Mouse (Mus musculus) cerebral cortex, adult 2 months (tissue): ENCODE results near the gene Fbrs.

ENCODE experiments used
- WGBS: fragments of 180-500 bp; shearing (Covaris S2); methylation state at CpG from one replicate; pipeline ENCODE4 v1.1.7; 2018; 5-methylcytosine and 5-hydroxymethylcytosine counted together

Fbrs gene

GRCm38 (mm10) chr7:127476336-127476735 is 2.7 kb upstream of the Fbrs start:
- 92% methylated on average over 11 of the region's 11 CpGs for WGBS

GRCm38 (mm10) chr7:127476855-127477254 is 2.1 kb upstream of the Fbrs start:
- WGBS, result 77% methylated on average over 4 of the region's 4 CpGs

DNA sequence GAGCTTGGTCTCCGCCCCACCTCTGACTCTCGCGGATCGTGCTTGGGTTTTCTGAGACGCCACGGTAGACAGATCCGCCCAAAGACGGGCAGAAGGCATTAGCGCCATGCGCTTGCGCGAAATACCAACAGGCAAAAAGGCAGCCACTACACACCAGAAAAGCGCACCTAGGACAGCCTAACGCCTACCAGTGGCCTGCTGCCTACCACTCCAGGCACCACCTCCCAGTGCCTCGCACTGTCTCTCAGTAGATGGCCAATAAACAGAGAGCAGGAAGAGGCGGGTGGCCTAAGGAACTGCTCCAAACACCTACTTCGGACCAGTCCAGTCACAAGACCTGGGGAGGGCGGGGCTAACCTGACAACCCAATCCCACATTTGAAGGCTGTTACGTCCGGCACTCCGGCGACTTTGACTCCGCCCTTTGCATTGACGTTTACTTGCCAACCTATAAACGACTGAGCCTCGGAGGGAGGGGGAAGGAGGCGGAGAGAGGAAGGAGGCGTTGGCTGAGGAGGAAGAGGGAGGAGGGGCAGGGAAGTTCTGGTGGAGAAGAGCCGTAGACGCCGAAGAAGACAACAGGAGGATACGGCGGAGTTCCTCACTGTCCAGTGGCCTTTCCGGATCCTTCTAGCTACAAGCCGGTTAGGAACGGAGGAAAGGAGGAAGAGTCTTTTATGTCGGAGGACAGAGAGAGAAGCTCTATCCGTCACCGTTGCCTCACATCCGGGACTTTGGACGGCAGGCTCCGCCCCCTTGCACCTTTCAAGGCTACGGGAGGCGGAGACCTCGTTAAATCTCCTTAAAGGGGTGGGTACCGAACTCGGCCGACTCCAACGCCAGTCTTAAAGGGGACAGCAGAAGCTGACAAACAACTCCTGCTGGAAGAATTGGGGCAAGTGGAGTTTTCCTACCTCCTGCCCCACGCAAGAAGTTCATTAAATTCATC is 1.0 kb upstream of the Fbrs start:
- under 1% methylated on average over 50 of the region's 50 CpGs for WGBS

GRCm38 (mm10) chr7:127479318-127480225 is 573 bp downstream of the Fbrs start:
- 2% methylated on average over 47 of the region's 48 CpGs for WGBS

GRCm38 (mm10) chr7:127480321-127480720 is 1.3 kb downstream of the Fbrs start:
- WGBS, result 53% methylated on average over 2 of the region's 2 CpGs

GRCm38 (mm10) chr7:127485416-127485815 is 6.4 kb downstream of the Fbrs start:
- 54% methylated on average over 5 of the region's 5 CpGs for WGBS

DNA sequence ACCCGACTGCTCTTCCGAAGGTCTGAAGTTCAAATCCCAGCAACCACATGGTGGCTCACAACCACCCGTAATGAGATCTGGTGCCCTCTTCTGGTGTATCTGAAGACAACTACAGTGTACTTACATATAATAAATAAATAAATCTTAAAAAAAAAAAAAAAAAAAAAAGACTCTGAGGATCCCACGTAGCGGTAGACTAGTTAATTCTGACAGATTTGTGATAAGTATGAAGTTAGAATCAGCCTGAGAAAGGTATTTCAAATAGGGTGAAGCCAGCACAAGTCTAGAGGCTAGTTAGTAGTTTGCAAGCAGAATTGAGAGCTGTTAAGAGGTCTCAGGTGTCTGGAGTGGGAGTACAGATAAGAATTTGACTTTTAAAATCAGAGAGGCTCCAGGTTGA is 9.4 kb downstream of the Fbrs start:
- WGBS, result 61% methylated on average over 4 of the region's 5 CpGs

DNA sequence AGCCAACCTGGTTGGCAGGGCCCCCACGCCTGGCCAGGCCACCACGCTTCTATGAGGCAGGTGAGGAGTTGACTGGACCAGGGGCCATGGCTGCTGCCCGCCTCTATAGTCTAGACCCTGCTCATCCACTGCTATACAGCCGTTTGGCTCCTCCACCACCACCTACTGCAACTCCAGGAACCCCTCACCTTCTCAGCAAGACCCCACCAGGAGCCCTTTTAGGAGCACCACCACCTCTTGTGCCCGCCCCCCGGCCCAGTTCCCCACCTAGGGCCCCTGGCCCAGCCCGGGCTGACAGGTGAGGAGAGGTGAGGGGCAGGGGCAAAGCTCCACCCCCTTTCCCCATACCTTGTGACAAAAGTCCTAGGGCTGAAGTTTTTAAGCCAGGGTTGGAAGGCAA is 11.0 kb downstream of the Fbrs start:
- 98% methylated on average over 7 of the region's 7 CpGs for WGBS

DNA sequence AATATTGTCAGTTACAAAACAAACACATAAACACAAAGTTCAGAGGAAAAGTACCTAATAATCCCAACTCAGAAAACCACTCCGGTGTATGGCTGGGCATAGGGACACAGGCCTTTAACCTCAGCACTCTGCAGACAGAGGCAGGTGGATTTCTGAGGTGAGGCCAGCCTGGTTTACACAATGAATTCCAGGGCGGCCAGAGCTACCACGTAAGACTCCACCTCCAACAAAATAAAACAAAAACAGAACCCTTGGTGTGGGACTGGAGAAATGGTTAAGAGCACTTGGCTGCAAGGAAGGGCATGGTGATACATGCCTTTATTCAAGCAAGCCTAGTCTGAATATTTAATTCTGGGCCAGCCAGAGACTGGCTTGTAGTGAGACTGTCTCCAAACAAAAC is 12.8 kb downstream of the Fbrs start:
- 81% methylated on average over 3 of the region's 3 CpGs for WGBS

GRCm38 (mm10) chr7:127497382-127497781 is 18.4 kb downstream of the Fbrs start:
- 82% methylated on average over 2 of the region's 2 CpGs for WGBS

DNA sequence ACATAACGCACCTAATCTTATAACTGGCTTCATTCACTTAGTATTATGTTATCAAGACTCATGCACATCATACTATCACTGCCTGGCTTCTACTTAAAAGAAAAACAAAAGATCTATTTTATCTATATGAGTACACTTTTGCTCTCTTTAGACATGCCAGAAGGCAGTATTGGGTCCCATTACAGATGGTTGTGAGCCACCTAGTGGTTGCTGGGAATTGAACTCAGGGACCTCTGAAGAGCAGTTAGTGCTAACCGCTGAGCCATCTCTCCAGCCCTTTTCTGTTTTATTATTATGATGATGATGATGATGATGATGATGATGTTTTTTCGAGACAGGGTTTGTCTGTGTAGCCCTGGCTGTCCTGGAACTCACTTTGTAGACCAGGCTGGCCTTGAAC is 19.4 kb downstream of the Fbrs start:
- WGBS, result 46% methylated on average over 3 of the region's 3 CpGs

DNA sequence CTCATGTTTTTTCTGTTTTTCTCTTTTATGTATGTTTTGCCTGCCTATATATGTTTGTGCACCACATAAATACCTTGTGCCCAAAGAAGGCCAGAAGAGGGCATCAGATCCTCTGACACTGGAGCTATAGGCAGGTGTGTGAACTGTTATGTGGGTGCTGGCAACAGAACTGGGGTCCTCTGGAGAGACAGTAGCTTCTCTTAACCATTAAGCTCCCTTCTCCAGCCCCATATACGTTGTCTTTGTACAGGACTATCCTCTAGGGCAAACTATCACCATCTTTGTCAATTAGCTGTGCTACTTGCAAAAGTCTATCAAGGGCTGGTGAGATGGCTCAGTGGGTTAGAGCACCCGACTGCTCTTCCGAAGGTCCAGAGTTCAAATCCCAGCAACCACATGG is 29.3 kb downstream of the Fbrs start:
- WGBS, result 96% methylated on average over 3 of the region's 3 CpGs

- WGBS, result 84% methylated on average over 4 of the region's 4 CpGs
Measured at GRCm38 (mm10) chr7:127509830-127510229, 30.8 kb downstream of the Fbrs start.

- 20% methylated on average over 8 of the region's 8 CpGs for WGBS
Measured at GRCm38 (mm10) chr7:127511241-127511640, 32.2 kb downstream of the Fbrs start.

GRCm38 (mm10) chr7:127511808-127512230 is 32.8 kb downstream of the Fbrs start, which contains the start of gene Srcap:
Gene Srcap (plus strand): TSS chr7:127511983.
- WGBS, result under 1% methylated on average over 37 of the region's 37 CpGs

DNA sequence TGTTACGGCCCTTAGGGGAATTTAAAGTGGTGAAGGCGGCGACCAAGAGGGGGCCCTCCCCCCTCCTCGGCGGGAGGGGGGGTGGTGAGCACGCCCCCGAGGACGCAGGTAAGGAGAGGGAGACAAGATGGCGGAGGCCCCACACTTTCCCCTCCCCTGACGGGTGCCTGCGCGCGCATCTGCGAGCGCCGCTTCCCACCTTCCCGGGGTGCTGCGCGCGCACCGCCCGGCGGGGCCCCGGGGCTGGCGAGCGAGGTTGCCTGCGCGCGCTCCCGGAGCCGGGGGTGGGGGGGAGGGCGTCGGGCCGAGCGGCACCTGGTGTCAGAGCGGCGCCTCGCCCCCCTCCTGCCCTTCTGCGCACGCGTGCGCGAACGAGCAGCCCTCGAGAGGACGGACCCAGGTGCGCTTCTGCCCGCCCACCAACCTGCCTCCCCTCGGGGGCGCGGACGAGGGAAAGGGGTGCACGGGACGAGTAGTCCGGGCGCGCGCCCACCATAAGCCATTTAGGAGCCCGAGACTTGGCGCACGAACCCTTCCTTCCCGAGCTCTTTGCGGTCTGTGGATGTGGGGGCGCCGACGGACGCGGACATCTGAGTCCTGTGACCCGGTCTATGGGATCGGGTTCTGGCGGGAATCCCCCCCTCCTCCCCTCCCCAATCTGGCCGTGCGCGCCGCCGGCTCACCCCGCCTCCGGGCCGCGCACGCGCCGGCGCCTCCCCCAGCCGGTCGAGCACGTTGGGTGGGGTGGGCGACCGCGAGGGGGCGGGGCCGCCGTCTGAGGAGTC is 33.4 kb downstream of the Fbrs start:
- WGBS, result under 1% methylated on average over 89 of the region's 93 CpGs

GRCm38 (mm10) chr7:127513016-127513390 is 34.0 kb downstream of the Fbrs start:
- 14% methylated on average over 8 of the region's 8 CpGs for WGBS

- 63% methylated on average over 3 of the region's 3 CpGs for WGBS
Measured at GRCm38 (mm10) chr7:127513781-127514180, 34.8 kb downstream of the Fbrs start.

DNA sequence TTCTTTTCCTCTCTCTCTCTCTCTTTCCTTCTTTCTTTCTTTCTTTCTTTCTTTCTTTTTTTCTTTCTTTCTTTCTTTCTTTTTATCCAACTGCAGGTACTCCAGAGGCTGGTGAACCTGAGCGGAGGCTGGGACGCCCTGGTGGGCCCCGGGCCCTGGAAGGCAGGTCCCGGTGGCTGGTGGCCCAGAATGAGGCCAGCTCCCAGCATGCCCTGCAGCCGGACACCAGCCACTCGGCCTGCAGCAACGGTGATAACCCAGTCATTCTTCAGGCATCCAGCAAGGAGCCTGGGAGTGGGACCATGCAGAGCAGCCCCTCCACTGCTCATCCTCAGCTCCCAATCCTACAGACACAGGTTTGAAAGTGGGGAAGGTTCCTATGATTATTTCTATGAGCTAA is 36.8 kb downstream of the Fbrs start:
- 78% methylated on average over 7 of the region's 7 CpGs for WGBS

- WGBS, result 95% methylated on average over 7 of the region's 7 CpGs
Measured at GRCm38 (mm10) chr7:127516344-127516743, 37.3 kb downstream of the Fbrs start.

GRCm38 (mm10) chr7:127519284-127519683 is 40.3 kb downstream of the Fbrs start, which contains the start of gene Gm42715:
Gene Gm42715 (plus strand): TSS chr7:127519584.
- 87% methylated on average over 3 of the region's 3 CpGs for WGBS
